Mouse (Mus musculus): ENCODE measurements around the gene Gm49387.

GRCm38 (mm10) chr14:31537298-31537697 lies 103.4 kb downstream of the Gm49387 start:
- TF ChIP-seq TAL1 (IDR thresholded peaks at IDR 0.05; ENCODE audit: low read length) (no peak), GATA1 (IDR thresholded peaks at IDR 0.05; ENCODE audit: low read length) (no peak)

All from erythroblast, embryonic 14.5 days (primary cell).